Mouse (Mus musculus): ENCODE measurements around the gene Msgn1. TPM values are rescaled to one million over a fixed set of nuclear protein-coding genes. Genes with fewer than 3 reads are reported as not detected.

Gene Msgn1
- polyA plus RNA-seq (2015; fragmentation: Nextera tagmentation; extraction: Ambion mirVana) = not detected in 2 replicates

DNA sequence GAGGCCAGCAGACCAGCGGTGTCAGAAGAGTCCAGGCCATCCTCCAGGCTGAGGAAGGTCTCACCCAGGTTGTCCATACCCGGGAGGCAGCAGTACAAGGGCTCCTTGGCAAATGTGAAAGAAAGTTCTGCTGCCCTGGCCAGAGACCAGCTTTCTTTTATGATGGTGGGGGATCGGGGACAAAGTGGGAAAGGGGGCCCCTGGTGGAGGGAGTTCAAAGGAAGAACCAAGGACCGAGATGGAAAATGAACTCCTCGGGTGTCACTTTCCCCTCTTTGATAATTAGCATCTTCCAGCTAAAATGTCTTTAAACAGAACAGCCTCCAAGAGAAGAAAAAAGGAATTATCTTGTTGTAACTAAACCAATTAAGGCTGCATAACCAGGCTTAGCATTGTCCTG lies at the start of gene Msgn1:
TSS of gene Msgn1 (minus strand) at position 101 of the 400 bp plus-strand sequence.
- Histone ChIP-seq H3K27me3 (replicated peaks) (no peaks in the 10 kb centered on the region), H3K36me3 (no peaks in the 10 kb centered on the region), H3K4me2 (no peak within 1 kb of the TSS), H3K4me1 (no peaks in the 10 kb centered on the region), H3K27ac (no peak within 1 kb of the TSS), H3K9ac (no peak within 1 kb of the TSS), H3K4me3 (replicated peaks) (no peak within 1 kb of the TSS), H3K9me3 (no peaks in the 10 kb centered on the region)
- no peak for ATAC-seq (ENCODE audit: insufficient read depth, low FRiP score, low read depth)
- WGBS = 34% methylated on average over 5 of the region's 5 CpGs

DNA sequence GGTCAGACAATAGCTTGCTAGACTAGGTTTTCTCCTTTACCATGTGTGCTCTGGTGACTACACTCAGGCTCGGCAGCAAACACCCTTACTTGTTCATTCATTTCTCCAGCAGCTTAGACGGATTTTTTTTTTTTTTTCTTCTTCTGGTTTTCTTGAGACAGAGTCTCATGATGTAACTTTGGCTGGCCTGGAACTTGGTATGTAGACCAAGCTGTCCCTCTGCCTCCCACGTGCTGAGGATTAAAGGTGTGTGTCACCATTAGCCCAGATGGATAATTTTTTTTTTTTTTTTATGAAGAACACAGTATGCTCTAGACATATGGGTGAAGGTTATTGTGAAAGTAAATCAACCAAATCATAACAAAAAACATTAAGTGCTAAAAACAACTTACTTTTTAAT lies 41.5 kb upstream of the Msgn1 start:
- H3K9ac ChIP-seq = no peak overlapping the region
- no peaks in the 10 kb centered on the region for H3K9me3 ChIP-seq
- H3K36me3 ChIP-seq = no peaks in the 10 kb centered on the region
- H3K27ac ChIP-seq = no peak overlapping the region
- no peak overlapping the region for H3K4me2 ChIP-seq
- H3K27me3 ChIP-seq (replicated peaks) = no peaks in the 10 kb centered on the region
- H3K4me1 ChIP-seq = no peaks in the 10 kb centered on the region
- 73% methylated on average over 3 of the region's 3 CpGs for WGBS
- no peak overlapping the region for H3K4me3 ChIP-seq (replicated peaks)
- ATAC-seq (ENCODE audit: insufficient read depth, low FRiP score, low read depth) = no peak

- Histone ChIP-seq H3K9ac (no peak overlapping the region), H3K36me3 (peaks cover 4% of the 10 kb centered on the region; the same call in 1 of the 2 replicates), H3K4me2 (no peak overlapping the region), H3K9me3 (no peaks in the 10 kb centered on the region), H3K4me3 (replicated peaks) (no peak overlapping the region), H3K4me1 (no peaks in the 10 kb centered on the region), H3K27ac (no peak overlapping the region), H3K27me3 (replicated peaks) (no peaks in the 10 kb centered on the region)
- ATAC-seq (ENCODE audit: insufficient read depth, low FRiP score, low read depth) = no peak
- 94% methylated on average over 1 of the region's 1 CpGs for WGBS
Observed at GRCm38 (mm10) chr12:11247460-11247859, 38.7 kb upstream of the Msgn1 start.

- no peak overlapping the region for H3K27ac ChIP-seq
Observed at GRCm38 (mm10) chr12:11235996-11236395, 27.2 kb upstream of the Msgn1 start.

GRCm38 (mm10) chr12:11230267-11230666 lies 21.5 kb upstream of the Msgn1 start:
- no peak for ATAC-seq (ENCODE audit: insufficient read depth, low FRiP score, low read depth)
- no peak overlapping the region for H3K4me3 ChIP-seq (replicated peaks)

More at GRCm38 (mm10) chr12:11235996-11236395, 27.2 kb upstream of the Msgn1 start:
- 65% methylated on average over 2 of the region's 2 CpGs for WGBS
- ATAC-seq (ENCODE audit: insufficient read depth, low FRiP score, low read depth) = no peak
- H3K4me1 ChIP-seq = no peaks in the 10 kb centered on the region
- H3K27me3 ChIP-seq (replicated peaks) = no peaks in the 10 kb centered on the region
- H3K9ac ChIP-seq = no peak overlapping the region
- no peak overlapping the region for H3K4me2 ChIP-seq
- no peaks in the 10 kb centered on the region for H3K9me3 ChIP-seq
- no peak overlapping the region for H3K4me3 ChIP-seq (replicated peaks)
- H3K36me3 ChIP-seq = no peaks in the 10 kb centered on the region

GRCm38 (mm10) chr12:11226529-11227268 lies 17.9 kb upstream of the Msgn1 start:
- H3K4me3 ChIP-seq (replicated peaks) = no peak overlapping the region
- WGBS = 54% methylated on average over 5 of the region's 5 CpGs
- no peak overlapping the region for H3K4me2 ChIP-seq
- H3K27ac ChIP-seq = no peak overlapping the region
- no peaks in the 10 kb centered on the region for H3K9me3 ChIP-seq
- no peaks in the 10 kb centered on the region for H3K4me1 ChIP-seq
- H3K36me3 ChIP-seq = no peaks in the 10 kb centered on the region
- H3K27me3 ChIP-seq (replicated peaks) = no peaks in the 10 kb centered on the region
- H3K9ac ChIP-seq = no peak overlapping the region
- ATAC-seq (ENCODE audit: insufficient read depth, low FRiP score, low read depth) = no peak

More at GRCm38 (mm10) chr12:11230267-11230666, 21.5 kb upstream of the Msgn1 start:
- H3K9ac ChIP-seq = no peak overlapping the region
- no peaks in the 10 kb centered on the region for H3K9me3 ChIP-seq
- no peaks in the 10 kb centered on the region for H3K27me3 ChIP-seq (replicated peaks)
- H3K4me2 ChIP-seq = no peak overlapping the region
- no peaks in the 10 kb centered on the region for H3K4me1 ChIP-seq
- 69% methylated on average over 2 of the region's 2 CpGs for WGBS
- H3K36me3 ChIP-seq = no peaks in the 10 kb centered on the region
- H3K27ac ChIP-seq = no peak overlapping the region

- Histone ChIP-seq H3K36me3 (no peaks in the 10 kb centered on the region), H3K27me3 (replicated peaks) (no peaks in the 10 kb centered on the region), H3K9ac (no peak overlapping the region), H3K27ac (no peak overlapping the region), H3K4me1 (no peaks in the 10 kb centered on the region), H3K4me3 (replicated peaks) (no peak overlapping the region), H3K9me3 (no peaks in the 10 kb centered on the region), H3K4me2 (no peak overlapping the region)
- WGBS = 64% methylated on average over 1 of the region's 1 CpGs
- ATAC-seq (ENCODE audit: insufficient read depth, low FRiP score, low read depth) = no peak
Observed at GRCm38 (mm10) chr12:11226123-11226522, 17.4 kb upstream of the Msgn1 start.

- no peaks in the 10 kb centered on the region for H3K27me3 ChIP-seq (replicated peaks)
- no peak overlapping the region for H3K9ac ChIP-seq
- H3K4me2 ChIP-seq = no peak overlapping the region
- 16% methylated on average over 5 of the region's 5 CpGs for WGBS
- H3K27ac ChIP-seq = no peak overlapping the region
- H3K4me1 ChIP-seq = no peaks in the 10 kb centered on the region
- H3K4me3 ChIP-seq (replicated peaks) = no peak overlapping the region
- ATAC-seq (ENCODE audit: insufficient read depth, low FRiP score, low read depth) = no peak
- H3K36me3 ChIP-seq = no peaks in the 10 kb centered on the region
- no peaks in the 10 kb centered on the region for H3K9me3 ChIP-seq
Observed at GRCm38 (mm10) chr12:11224722-11225121, 15.9 kb upstream of the Msgn1 start.

- Histone ChIP-seq H3K9me3 (no peaks in the 10 kb centered on the region), H3K9ac (no peak overlapping the region), H3K4me1 (no peaks in the 10 kb centered on the region), H3K4me2 (no peak overlapping the region), H3K27ac (no peak overlapping the region), H3K4me3 (replicated peaks) (no peak overlapping the region), H3K27me3 (replicated peaks) (no peaks in the 10 kb centered on the region), H3K36me3 (no peaks in the 10 kb centered on the region)
- ATAC-seq (ENCODE audit: insufficient read depth, low FRiP score, low read depth) = no peak
- 76% methylated on average over 10 of the region's 10 CpGs for WGBS
Observed at GRCm38 (mm10) chr12:11223090-11223489, 14.3 kb upstream of the Msgn1 start.

- H3K4me3 ChIP-seq (replicated peaks) = no peak overlapping the region
- no peaks in the 10 kb centered on the region for H3K27me3 ChIP-seq (replicated peaks)
- H3K9me3 ChIP-seq = no peaks in the 10 kb centered on the region
- no peaks in the 10 kb centered on the region for H3K36me3 ChIP-seq
- no peak overlapping the region for H3K27ac ChIP-seq
- no peak overlapping the region for H3K4me2 ChIP-seq
- no peak for ATAC-seq (ENCODE audit: insufficient read depth, low FRiP score, low read depth)
- no peaks in the 10 kb centered on the region for H3K4me1 ChIP-seq
- 56% methylated on average over 3 of the region's 3 CpGs for WGBS
- no peak overlapping the region for H3K9ac ChIP-seq
Observed at GRCm38 (mm10) chr12:11222566-11222965, 13.8 kb upstream of the Msgn1 start.

DNA sequence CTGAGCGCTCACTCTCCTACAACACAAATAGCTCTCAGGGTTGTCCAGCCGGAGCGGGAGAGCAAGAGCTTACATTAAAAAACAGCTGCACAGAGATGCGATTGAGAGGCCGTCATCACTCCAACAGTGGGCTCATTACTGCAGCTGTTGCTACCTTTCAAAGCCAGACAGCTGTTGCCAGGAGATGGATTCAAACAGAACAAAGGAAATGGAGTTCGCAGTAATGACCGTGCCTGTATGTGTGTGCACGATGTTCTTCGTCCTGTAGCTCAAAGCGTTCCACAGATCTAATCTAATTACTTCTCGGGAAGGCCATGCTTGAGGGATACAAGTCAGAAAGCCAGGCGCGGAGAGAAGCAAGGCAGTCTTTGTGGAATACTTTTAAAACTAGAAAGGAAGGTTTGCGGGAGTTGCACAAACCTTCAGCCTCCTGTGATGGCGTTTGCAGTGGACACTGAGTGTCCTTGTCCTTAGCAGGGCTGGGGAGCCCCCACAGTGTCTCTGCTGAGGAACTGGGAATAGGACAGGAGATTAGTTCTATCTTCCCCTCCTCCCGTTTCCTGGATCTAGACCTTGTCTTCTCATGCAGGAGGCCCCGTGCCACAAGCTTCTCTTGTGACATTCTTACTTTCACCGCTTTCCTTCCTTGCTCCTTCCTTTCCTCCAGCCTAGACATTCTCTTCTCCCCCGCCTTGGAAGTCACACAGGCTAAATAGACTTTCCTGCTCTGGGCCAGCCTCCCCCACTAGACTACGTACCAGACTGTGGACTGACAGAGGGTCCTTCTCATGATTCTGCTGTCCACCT lies 13.0 kb upstream of the Msgn1 start:
- WGBS = 52% methylated on average over 20 of the region's 20 CpGs
- no peaks in the 10 kb centered on the region for H3K4me1 ChIP-seq
- no peak overlapping the region for H3K9ac ChIP-seq
- H3K9me3 ChIP-seq = no peaks in the 10 kb centered on the region
- H3K27ac ChIP-seq = no peak overlapping the region
- H3K27me3 ChIP-seq (replicated peaks) = no peaks in the 10 kb centered on the region
- H3K4me2 ChIP-seq = no peak overlapping the region
- no peak overlapping the region for H3K4me3 ChIP-seq (replicated peaks)
- peak; percentile 50; the same call in 1 of the 2 replicates for ATAC-seq (ENCODE audit: insufficient read depth, low FRiP score, low read depth)
- H3K36me3 ChIP-seq = no peaks in the 10 kb centered on the region

DNA sequence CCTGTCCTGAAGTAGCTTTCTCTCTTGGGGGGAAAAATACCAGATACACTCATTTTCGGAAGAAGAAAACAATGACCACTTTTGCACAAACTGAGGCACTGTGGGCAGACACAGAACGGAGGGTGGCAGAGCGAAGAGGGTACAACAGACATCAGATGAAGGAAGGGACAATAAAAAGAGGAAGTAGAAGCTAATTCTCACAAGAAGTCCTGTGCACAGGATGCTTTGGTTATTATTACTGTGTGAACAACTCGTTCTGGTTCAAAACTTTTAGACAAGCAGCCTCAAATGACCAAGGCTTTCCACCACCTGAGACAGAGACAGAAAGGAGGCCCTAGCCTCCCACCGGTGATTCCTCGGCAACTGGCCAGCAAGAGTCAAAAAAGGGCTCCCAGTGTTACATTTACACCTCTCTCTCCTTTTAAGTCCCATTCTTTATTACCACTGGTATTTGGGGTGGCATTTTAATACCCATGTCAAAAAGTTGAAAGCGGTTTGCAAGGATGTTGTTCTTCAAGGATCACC lies 9.0 kb upstream of the Msgn1 start:
- Histone ChIP-seq H3K27ac (no peak overlapping the region), H3K4me1 (no peaks in the 10 kb centered on the region), H3K9me3 (no peaks in the 10 kb centered on the region), H3K4me2 (no peak overlapping the region), H3K36me3 (no peaks in the 10 kb centered on the region), H3K27me3 (replicated peaks) (no peaks in the 10 kb centered on the region), H3K9ac (no peak overlapping the region), H3K4me3 (replicated peaks) (no peak overlapping the region)
- ATAC-seq (ENCODE audit: insufficient read depth, low FRiP score, low read depth) = no peak
- WGBS = 59% methylated on average over 7 of the region's 7 CpGs

Data from stomach, embryonic 15.5 days (tissue).